Mouse (Mus musculus) thymus, adult 2 months (tissue): Measurements from ENCODE around the gene Ipcef1. TPM values are rescaled to one million over a fixed set of nuclear protein-coding genes. Genes with fewer than 3 reads are reported as not detected.
"Not testable (repeated sequence)": the region's sequence is repeated elsewhere in the genome, so short reads cannot be mapped to it uniquely, and the experiment has no call there.

Experiments
- DNase-seq: peaks from one replicate; pipeline ENCODE4 v3.0.0; 2021
- H3K27ac ChIP-seq: fragments of 200-500 bp; 2 replicates; pipeline ENCODE4 v1.5.1; 2012; ENCODE audit warnings: low read length, control low read depth; ENCODE audit not compliant: control insufficient read depth, insufficient read depth
- H3K27me3 ChIP-seq: fragments of 200-500 bp; 2 replicates; pipeline ENCODE4 v1.6.1; 2012; ENCODE audit warnings: mild to moderate bottlenecking, low read length, moderate library complexity, mixed read lengths; ENCODE audit not compliant: control insufficient read depth, insufficient read depth
- H3K36me3 ChIP-seq: fragments of 200-500 bp; 2 replicates; pipeline ENCODE4 v1.6.1; 2012; ENCODE audit warnings: mild to moderate bottlenecking, low read length, moderate library complexity; ENCODE audit not compliant: control insufficient read depth, insufficient read depth
- H3K4me1 ChIP-seq: fragments of 200-500 bp; replicated peaks from 2 replicates; pipeline ENCODE4 v1.6.1; 2012; ENCODE audit warnings: low read length; ENCODE audit not compliant: control insufficient read depth, insufficient read depth
- H3K4me3 ChIP-seq: fragments of 200-500 bp; 2 replicates; pipeline ENCODE4 v1.5.1; 2012; ENCODE audit warnings: mild to moderate bottlenecking, low read length, control low read depth, moderate library complexity; ENCODE audit not compliant: control insufficient read depth, insufficient read depth
- CTCF ChIP-seq: fragments of 200-500 bp; IDR thresholded peaks from 2 replicates; pipeline ENCODE4 v1.5.1; 2012; ENCODE audit warnings: mild to moderate bottlenecking, control low read depth, low read length, moderate library complexity, borderline replicate concordance; ENCODE audit not compliant: control insufficient read depth, poor library complexity, insufficient read depth; ENCODE audit errors: extremely low read depth
- POLR2A ChIP-seq: fragments of 200-500 bp; IDR thresholded peaks from 2 replicates; pipeline ENCODE4 v1.6.1; 2012; ENCODE audit warnings: mild to moderate bottlenecking, low read length, control low read depth, moderate library complexity; ENCODE audit not compliant: control insufficient read depth, poor library complexity, insufficient read depth; ENCODE audit errors: extremely low read depth
- WGBS: fragments of 180-500 bp; shearing (Covaris S2); methylation state at CpG from one replicate; pipeline ENCODE4 v1.1.7; 2018; 5-methylcytosine and 5-hydroxymethylcytosine counted together
- polyA plus RNA-seq: library from polyadenylated mRNA; depleted of rRNA; stranded (reverse); fragments of >200 nt; gene quantifications from 2 replicates; pipeline ENCODE4 v1.2.3, GENCODE M21; 2012

Ipcef1 gene
- polyA plus RNA-seq, 1 experiment = 7.6 TPM

DNA sequence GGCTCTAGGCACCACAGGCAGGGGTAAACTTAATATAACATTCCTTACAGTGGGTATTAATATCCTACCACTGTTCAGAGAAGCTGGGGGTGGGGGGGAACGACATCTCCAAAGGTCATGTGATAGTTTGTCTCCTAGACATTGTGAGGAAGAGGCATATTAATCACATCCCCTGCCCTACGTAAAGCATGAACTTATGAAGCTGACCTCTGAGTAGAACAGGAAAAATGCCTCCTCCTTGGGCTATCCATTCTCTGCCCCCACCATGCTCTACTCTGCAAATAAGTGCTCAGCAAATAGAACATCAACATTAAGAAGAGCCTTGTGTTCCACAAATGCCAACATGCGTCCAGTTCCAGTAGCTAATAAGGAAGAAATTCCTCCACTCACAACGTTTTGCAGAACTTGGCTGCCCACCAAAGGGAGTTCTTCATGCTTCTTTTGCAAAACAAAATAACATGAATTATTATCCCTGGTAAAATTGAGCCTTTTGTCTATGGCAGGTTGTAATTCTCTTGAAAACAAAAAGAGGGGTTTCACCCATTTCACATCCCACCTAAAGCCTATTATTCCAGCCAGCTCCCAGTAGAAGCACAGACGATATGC, 162.5 kb downstream of the Ipcef1 start:
- DNase-seq = no peak
- no peaks in the 10 kb centered on the region for H3K27me3 ChIP-seq
- H3K36me3 ChIP-seq = no peaks in the 10 kb centered on the region
- H3K4me1 ChIP-seq = no peaks in the 10 kb centered on the region
- no peak overlapping the region for H3K27ac ChIP-seq
- H3K4me3 ChIP-seq = no peak overlapping the region
- TF ChIP-seq POLR2A = no peak
- no peak for TF ChIP-seq CTCF
- 82% methylated on average over 5 of the region's 5 CpGs for WGBS

DNA sequence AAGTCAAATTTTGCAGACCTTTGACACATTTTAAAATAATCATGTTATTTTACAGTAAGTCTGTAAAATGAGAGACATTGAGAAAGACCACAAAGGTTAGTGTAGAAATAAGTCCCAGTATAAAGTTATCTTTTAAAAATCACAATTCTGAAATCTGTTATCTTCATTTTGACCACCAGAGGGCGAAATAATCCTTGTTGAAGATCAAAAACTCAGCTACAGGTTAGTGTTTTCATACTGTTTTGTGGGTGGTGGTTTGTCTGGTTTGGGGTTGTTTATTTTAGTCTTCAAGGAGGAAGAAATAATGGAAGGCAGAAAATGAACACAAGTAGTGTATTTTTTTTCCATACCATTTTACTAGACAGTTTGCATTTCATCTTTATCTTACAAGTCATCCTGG, 166.8 kb downstream of the Ipcef1 start:
- no peak for DNase-seq
- Histone ChIP-seq H3K36me3 (no peaks in the 10 kb centered on the region), H3K27me3 (no peaks in the 10 kb centered on the region), H3K4me1 (no peaks in the 10 kb centered on the region), H3K27ac (no peak overlapping the region), H3K4me3 (no peak overlapping the region)
- 0% methylated on average over 1 of the region's 1 CpGs for WGBS
- TF ChIP-seq CTCF = no peak
- TF ChIP-seq POLR2A = no peak

DNA sequence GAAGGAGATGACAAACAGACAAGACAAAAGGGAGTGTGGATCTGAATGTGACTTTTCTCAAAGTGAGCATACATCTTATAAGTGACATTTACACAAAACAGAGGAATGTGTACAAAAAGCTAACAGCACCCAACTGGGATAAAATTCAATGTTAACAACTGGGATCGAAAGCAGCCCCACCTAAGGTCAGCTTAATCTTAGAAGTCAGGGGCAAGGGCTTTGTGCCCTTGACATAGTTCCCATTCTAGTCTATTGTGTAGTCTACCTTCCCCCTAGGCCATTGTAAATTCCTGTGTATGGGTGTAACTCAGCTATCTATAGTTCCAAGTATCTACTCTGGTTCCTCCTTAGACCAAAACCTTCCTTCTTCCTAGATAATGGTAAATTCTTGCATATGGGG, 170.2 kb downstream of the Ipcef1 start:
- H3K27ac ChIP-seq, H3K36me3 ChIP-seq: not testable (repeated sequence)
- 100% methylated on average over 1 of the region's 1 CpGs for WGBS

DNA sequence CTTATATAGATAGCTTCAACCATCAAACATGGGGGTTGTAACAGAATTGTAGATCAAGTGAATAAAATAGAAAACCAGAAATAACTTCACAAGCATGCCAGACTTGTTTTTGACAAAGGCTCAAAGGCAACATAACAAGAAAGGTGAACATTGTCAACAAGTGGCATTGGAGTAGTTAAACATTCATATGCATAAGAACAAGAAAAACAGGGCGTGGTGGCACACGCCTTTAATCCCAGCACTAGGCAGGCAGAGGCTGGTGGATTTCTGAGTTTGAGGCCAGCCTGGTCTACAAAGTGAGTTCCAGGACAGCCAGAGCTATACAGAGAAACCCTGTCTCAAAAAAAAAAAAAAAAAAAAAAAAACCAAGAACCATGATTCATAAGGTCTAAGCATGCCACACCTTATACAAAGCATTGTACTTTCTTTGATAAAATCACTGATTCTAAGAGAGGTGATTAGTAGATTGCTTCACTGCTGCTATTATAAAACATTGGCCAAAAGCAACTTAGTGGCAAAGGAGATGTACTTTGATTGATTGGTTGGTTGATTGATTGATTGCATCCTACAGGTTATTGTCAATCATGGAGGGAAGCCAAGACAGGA, 173.9 kb downstream of the Ipcef1 start:
- Histone ChIP-seq H3K27me3 (no peaks in the 10 kb centered on the region), H3K4me1 (no peaks in the 10 kb centered on the region), H3K36me3 (no peaks in the 10 kb centered on the region), H3K27ac (no peak overlapping the region), H3K4me3 (no peak overlapping the region)
- 97% methylated on average over 2 of the region's 2 CpGs for WGBS
- DNase-seq = no peak
- TF ChIP-seq POLR2A = no peak
- no peak for TF ChIP-seq CTCF

More for the DNA sequence above, 170.2 kb downstream of the Ipcef1 start:
- H3K4me1 ChIP-seq, H3K27me3 ChIP-seq, DNase-seq, H3K4me3 ChIP-seq: not testable (repeated sequence)

DNA sequence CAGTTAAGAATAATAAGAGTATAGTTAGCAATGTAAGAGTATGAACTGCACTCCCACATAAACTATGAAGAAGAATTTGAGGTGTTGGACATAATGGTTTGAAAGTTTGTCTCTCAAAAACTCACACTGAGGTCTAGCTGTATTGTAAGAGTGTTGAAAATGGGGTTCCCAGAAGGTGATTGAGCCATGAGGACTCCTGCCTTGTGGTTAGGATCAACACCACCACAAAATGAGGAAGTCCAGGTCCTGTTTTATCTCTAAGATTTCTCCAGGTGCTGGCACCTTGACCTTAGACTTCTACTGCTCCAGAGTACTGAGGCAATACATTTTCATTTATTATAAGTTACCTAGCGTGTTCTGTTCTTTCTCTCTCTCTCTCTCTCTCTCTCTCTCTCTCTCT, 178.4 kb downstream of the Ipcef1 start:
- no peak overlapping the region for H3K27ac ChIP-seq
- H3K27me3 ChIP-seq = no peaks in the 10 kb centered on the region
- DNase-seq = no peak
- no peaks in the 10 kb centered on the region for H3K36me3 ChIP-seq
- WGBS = 71% methylated on average over 1 of the region's 1 CpGs
- H3K4me3 ChIP-seq = no peak overlapping the region
- TF ChIP-seq CTCF (no peak), POLR2A (no peak)
- no peaks in the 10 kb centered on the region for H3K4me1 ChIP-seq

DNA sequence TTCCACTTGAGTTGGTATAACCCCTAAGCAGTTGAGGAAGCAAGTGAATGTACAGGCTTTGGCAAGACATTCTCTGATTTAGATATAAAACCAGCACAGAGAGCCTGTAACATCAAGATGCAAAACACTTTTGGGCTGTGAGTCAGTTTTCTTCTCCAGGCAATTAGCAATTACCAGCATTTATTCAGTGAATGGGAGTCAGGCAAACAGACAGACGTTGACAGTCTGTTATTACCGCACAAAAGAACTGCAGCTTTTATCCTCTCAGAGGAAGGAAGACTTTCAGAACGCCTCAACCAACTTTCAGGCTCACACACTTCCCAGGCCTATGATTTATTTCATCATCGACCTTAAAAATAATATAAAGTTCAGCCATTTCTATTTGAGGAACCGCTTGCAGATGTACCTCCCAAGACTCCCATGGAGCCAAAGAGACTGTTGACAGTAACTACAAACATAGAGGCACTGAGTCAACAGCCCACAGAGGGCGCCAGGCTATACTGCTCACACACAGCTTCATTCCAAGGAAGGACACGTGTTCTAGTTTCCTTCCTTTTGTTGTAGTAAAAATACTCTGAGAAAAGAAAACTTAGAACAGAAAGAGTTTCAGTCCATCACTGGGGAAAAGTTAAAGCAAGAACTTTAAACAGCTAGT, 180.7 kb downstream of the Ipcef1 start:
- Histone ChIP-seq H3K36me3 (no peaks in the 10 kb centered on the region), H3K4me1 (no peaks in the 10 kb centered on the region), H3K27me3 (no peaks in the 10 kb centered on the region), H3K27ac (no peak overlapping the region), H3K4me3 (no peak overlapping the region)
- WGBS = 95% methylated on average over 7 of the region's 7 CpGs
- no peak for DNase-seq
- TF ChIP-seq CTCF (no peak), POLR2A (no peak)
